Mouse (Mus musculus) heart, embryonic 13.5 days (tissue): ENCODE results near the gene Insl3. TPM values are rescaled to one million over a fixed set of nuclear protein-coding genes. Genes with fewer than 3 reads are reported as not detected.

Experiments
- ATAC-seq: fragments of 200-750 bp; cut with Nextera tagmentation; 2 replicates; pipeline ENCODE4 v1.8.0; 2017; ENCODE audit warnings: moderate TSS enrichment; ENCODE audit not compliant: insufficient number of reproducible peaks, low FRiP score, low TSS enrichment; ENCODE audit errors: extremely low read depth
- H3K27ac ChIP-seq: fragments of 300-500 bp; sonication (generic); replicated peaks from 2 replicates; pipeline ENCODE4 v1.5.1; 2015; ENCODE audit warnings: moderate library complexity, mild to moderate bottlenecking, inconsistent platforms
- H3K27me3 ChIP-seq: fragments of 300-500 bp; sonication (generic); replicated peaks from 2 replicates; pipeline ENCODE4 v1.6.1; 2015; ENCODE audit warnings: mild to moderate bottlenecking, inconsistent platforms
- H3K36me3 ChIP-seq: fragments of 300-500 bp; sonication (generic); 2 replicates; pipeline ENCODE4 v1.6.1; 2015; ENCODE audit warnings: mild to moderate bottlenecking, inconsistent platforms
- H3K4me1 ChIP-seq: fragments of 300-500 bp; sonication (generic); 2 replicates; pipeline ENCODE4 v1.6.1; 2015; ENCODE audit warnings: inconsistent platforms
- H3K4me2 ChIP-seq: fragments of 300-500 bp; sonication (generic); 2 replicates; pipeline ENCODE4 v1.6.1; 2015; ENCODE audit warnings: inconsistent platforms, mild to moderate bottlenecking, moderate library complexity
- H3K4me3 ChIP-seq: fragments of 300-500 bp; sonication (generic); 2 replicates; pipeline ENCODE4 v1.5.1; 2015; ENCODE audit warnings: moderate library complexity, mild to moderate bottlenecking, inconsistent platforms
- H3K9ac ChIP-seq: fragments of 300-500 bp; sonication (generic); 2 replicates; pipeline ENCODE4 v1.6.1; 2015; ENCODE audit warnings: inconsistent platforms, mild to moderate bottlenecking, moderate library complexity
- H3K9me3 ChIP-seq: fragments of 300-500 bp; sonication (generic); 2 replicates; pipeline ENCODE4 v1.6.1; 2016; ENCODE audit warnings: inconsistent platforms
- WGBS: fragments of 180-500 bp; shearing (Covaris S2); methylation state at CpG from one replicate; pipeline ENCODE4 v1.1.7; 2015; ENCODE audit warnings: mixed read lengths; 5-methylcytosine and 5-hydroxymethylcytosine counted together
- polyA plus RNA-seq: library from polyadenylated mRNA; unstranded; fragments of >200 nt; fragmentation: Nextera tagmentation; extraction: Ambion mirVana; gene quantifications from 2 replicates; pipeline ENCODE4 v1.2.1, GENCODE M21; 2015

The Insl3 gene
- polyA plus RNA-seq, 1 experiment from 2014 or later = 1.5 TPM

DNA sequence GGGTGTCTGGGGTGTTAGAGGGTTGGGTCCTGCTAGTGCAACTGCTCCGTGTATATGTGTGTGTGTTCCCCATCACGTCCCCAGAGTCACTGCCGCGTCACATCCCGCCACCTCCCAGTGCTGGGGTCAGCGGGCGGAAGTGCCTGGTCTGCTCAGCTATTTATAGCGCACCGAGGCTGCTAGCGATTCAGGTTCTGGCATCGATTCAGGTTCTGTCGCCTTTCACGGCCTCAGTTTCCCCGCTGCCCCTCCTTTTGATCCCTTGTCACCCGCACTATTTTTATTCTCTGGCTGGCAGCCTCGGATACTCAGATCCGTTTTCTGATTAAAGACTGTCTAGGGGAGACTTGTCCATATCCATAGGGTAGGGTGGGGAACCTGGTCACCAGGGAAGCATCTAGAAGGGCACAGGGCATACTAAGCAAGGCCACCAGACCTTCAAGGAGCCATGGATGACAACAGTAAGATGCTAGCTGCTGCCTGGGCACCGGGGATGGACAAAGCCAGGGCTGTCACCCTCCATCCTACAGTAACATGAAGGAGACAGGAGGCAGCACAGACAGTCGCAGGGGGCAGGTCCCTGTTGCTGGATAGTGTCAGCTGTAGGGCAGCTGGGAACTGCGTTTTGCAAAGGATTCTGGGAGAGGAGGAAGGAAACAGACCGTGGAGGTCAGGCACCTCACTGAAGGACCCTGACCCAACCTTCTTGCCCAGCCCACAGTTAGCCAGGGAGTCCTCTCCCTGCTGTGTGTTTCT is 20.6 kb upstream of the Insl3 start:
- H3K4me1 ChIP-seq = peaks cover 68% of the 10 kb centered on the region
- H3K4me3 ChIP-seq = peak overlapping the region; percentile 33
- WGBS = under 1% methylated on average over 21 of the region's 21 CpGs
- H3K36me3 ChIP-seq = no peaks in the 10 kb centered on the region
- peak; percentile 29; the same call in 1 of the 2 replicates for ATAC-seq
- peak overlapping the region; percentile 85 for H3K27ac ChIP-seq
- H3K9ac ChIP-seq = peak overlapping the region; percentile 73
- H3K4me2 ChIP-seq = peak overlapping the region; percentile 68
- H3K9me3 ChIP-seq = no peaks in the 10 kb centered on the region
- peaks cover 29% of the 10 kb centered on the region for H3K27me3 ChIP-seq

DNA sequence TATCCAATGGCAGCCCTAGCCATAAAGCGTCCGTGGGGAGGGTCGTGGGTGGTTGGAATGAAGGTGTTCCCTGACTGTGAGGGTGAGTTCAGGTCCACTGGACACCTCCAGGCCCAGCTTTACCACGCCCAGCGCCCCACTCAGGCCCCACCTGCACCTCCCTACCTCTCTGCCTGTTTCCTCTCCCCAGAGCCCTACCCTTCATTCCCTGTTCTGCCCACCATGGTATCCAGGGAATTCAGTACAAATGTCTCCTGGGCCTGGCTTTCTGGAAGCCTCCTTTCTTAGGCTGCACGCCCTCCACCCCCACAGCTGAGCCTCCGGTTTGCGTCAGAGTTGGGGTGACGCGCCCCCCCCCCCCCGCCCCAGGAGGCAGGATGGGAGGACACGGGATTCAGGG is 18.8 kb upstream of the Insl3 start:
- peak overlapping the region; percentile 69 for H3K9ac ChIP-seq
- H3K4me1 ChIP-seq = peaks cover 65% of the 10 kb centered on the region
- H3K4me2 ChIP-seq = peak overlapping the region; percentile 82
- H3K36me3 ChIP-seq = no peaks in the 10 kb centered on the region
- H3K9me3 ChIP-seq = no peaks in the 10 kb centered on the region
- no peak for ATAC-seq
- no peak overlapping the region for H3K27ac ChIP-seq
- H3K27me3 ChIP-seq = peaks cover 12% of the 10 kb centered on the region
- H3K4me3 ChIP-seq = peak overlapping the region; percentile 53
- WGBS = 23% methylated on average over 9 of the region's 12 CpGs

DNA sequence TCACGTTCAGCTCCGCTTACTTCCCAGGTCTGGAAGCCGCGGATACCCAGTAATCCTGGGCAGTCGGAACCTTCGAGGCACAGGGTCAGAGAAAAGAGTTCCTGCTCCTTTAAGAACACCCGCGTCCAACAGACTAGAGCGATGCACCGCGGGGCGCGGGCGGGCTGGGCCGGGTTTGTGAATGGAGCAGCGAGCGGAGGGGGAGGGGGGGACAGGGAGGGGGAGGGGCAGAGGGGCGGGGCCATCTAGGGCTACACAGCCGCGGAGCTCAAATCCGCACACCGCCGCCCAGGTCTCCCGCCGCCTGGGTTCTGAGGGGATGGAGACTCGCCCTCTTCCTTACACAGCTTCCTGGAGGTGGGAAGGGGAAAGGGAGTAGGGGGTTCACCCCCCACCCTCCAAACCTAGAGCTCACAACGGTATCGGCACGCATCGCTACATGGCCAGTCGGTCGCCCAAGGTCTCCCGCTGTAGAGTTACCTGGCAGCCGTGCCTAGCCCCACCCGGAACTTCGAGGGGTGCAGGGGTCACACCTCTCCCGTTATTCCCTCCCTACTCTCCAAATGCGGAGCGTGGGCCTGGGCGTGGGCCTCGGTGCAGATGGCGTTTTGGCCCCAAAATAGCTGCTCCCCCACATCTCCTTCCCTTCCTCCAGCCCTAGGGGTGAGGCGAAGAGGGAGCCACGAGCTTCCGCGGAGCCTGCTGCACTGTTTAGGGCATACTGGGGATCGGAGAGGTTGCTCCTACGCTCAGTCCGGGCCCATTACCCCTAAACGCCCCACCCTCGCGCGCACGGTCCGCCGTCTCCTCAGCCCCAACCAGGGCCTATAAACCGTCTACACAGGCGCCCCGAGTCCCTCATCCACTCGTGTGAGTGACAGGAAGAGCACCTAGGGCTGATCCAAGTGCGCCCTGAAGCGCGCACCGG is 18.1 kb upstream of the Insl3 start:
- Histone ChIP-seq H3K4me1 (peaks cover 61% of the 10 kb centered on the region), H3K36me3 (no peaks in the 10 kb centered on the region), H3K9me3 (no peaks in the 10 kb centered on the region), H3K4me3 (peak overlapping the region; percentile 53), H3K27me3 (peaks cover 12% of the 10 kb centered on the region), H3K27ac (no peak overlapping the region), H3K9ac (peak overlapping the region; percentile 69), H3K4me2 (peak overlapping the region; percentile 82)
- 1% methylated on average over 54 of the region's 64 CpGs for whole genome bisulfite sequencing
- ATAC-seq = peak; percentile 19; the same call in 1 of the 2 replicates

DNA sequence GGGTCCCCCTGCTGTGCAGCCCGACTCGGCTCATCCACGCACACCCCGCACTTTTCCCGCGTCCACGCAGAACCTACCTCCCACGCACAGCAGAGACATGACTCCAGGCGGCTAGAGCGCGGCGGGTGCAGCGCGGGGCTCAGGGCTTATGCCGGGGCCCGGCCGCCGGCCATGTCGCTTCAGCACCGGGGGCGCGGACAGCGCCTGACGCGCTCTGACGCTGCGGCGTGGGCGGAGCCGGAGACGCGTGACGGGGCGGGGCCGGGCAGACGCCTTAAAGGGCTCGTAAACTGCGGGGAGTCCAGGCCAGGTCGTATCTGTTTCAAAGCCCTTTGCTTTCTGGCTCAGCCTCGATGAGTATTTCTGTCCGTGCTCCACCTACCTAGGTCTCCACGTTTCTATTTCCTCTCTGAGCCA is 17.5 kb upstream of the Insl3 start, which contains the start of gene Unc13a:
Gene Unc13a (minus strand): TSS at position 209 of the 417 bp plus-strand sequence.
- peak within 1 kb of the TSS; percentile 53 for H3K4me3 ChIP-seq
- H3K36me3 ChIP-seq = no peaks in the 10 kb centered on the region
- H3K27ac ChIP-seq = no peak within 1 kb of the TSS; the same call in 1 of the 2 replicates
- peak within 1 kb of the TSS; percentile 73 for H3K9ac ChIP-seq
- peaks cover 8% of the 10 kb centered on the region for H3K27me3 ChIP-seq
- ATAC-seq = no peak; the same call in 1 of the 2 replicates
- peaks cover 58% of the 10 kb centered on the region for H3K4me1 ChIP-seq
- H3K4me2 ChIP-seq = peak within 1 kb of the TSS; percentile 82
- under 1% methylated on average over 42 of the region's 42 CpGs for WGBS
- no peaks in the 10 kb centered on the region for H3K9me3 ChIP-seq

DNA sequence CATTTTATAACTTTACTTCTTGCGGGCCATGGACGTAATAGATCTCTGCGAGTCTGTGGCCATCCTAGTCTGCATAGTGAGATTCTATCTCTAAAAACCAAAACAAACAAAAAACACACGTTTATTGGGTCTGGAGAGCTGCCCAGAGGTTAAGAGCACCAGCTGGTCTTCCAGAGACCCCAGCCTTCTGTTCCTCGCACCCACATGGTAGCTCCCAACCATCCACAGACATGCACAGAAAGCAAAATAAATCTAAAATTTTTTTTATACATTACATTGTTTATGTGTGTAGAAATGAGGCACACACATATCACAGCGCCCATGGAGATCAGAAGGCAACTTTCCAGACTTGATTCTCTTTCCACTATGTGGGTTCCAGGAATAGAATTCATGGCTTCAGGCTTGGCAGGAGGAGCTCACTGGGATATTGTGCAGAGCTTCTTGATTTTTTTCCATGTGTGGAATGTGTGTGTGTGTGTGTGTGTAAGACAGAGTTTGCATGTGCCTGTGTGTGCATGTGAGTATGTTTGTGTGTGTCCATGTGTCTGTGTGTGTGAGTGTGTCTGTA is 16.8 kb upstream of the Insl3 start:
- peaks cover 56% of the 10 kb centered on the region for H3K4me1 ChIP-seq
- peaks cover 5% of the 10 kb centered on the region for H3K27me3 ChIP-seq
- 61% methylated on average over 6 of the region's 6 CpGs for WGBS
- H3K4me3 ChIP-seq = peak overlapping the region; percentile 53
- no peaks in the 10 kb centered on the region for H3K36me3 ChIP-seq
- ATAC-seq = no peak
- H3K4me2 ChIP-seq = peak overlapping the region; percentile 82
- H3K27ac ChIP-seq = no peak overlapping the region
- no peaks in the 10 kb centered on the region for H3K9me3 ChIP-seq
- peak overlapping the region; percentile 73 for H3K9ac ChIP-seq

DNA sequence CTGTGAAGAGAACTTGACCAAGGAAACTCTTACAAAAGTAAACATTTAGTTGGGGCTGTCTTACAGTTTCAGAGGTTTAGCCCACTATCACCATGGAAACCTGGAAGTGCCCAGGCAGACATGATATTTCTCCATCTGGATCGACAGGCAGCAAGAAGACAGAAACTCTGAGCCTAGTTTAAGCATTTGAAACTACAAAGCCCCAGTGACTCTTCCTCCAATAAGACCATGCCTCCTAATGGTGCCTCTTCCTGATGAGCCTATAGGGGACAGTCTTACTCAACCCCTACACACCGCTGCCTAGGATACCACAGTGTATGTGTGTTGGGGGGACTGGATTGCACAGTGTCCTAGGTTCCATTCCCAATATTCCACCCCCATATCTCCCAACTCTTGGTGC is 14.9 kb upstream of the Insl3 start:
- Histone ChIP-seq H3K4me2 (no peak overlapping the region), H3K4me1 (peaks cover 45% of the 10 kb centered on the region), H3K27ac (no peak overlapping the region), H3K4me3 (no peak overlapping the region), H3K36me3 (no peaks in the 10 kb centered on the region), H3K9ac (no peak overlapping the region), H3K9me3 (no peaks in the 10 kb centered on the region), H3K27me3 (peaks cover 24% of the 10 kb centered on the region)
- no peak for ATAC-seq
- 61% methylated on average over 2 of the region's 2 CpGs for WGBS

DNA sequence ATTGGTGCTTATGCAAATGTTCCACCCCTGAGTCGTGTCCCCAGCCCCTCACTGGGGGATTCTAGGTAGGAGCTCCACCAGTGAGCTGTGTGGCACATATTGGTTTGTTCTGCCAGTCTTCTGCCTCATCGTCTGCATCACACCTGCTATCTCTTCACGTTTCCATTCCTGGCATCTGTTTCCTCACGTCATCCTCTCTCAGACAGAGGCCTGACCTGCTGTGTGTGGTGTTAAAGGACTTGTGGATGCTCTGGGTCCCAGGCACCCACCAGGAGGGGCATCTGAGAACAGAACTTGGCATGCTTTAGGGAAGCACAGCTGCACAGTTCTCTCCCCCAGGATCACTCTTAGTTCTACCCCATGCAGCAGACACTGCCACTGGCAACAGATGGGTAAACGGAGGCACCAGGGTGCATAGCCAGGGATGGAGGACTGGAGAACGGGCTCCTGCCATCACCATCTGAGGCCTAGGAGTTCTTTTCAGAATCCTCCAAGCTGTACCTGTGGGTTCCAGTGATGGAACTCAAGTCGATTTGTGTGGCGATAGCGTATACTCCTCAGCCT is 13.5 kb upstream of the Insl3 start:
- Histone ChIP-seq H3K36me3 (0 out of 2 replicates have a peak, but pooled peaks cover under 1% of the 10 kb centered on the region), H3K27ac (no peak overlapping the region), H3K4me2 (peak overlapping the region; percentile 87), H3K4me3 (peak overlapping the region; percentile 86), H3K4me1 (peaks cover 49% of the 10 kb centered on the region), H3K27me3 (peaks cover 33% of the 10 kb centered on the region), H3K9ac (peak overlapping the region; percentile 93), H3K9me3 (no peaks in the 10 kb centered on the region)
- WGBS = 34% methylated on average over 9 of the region's 9 CpGs
- no peak for ATAC-seq

DNA sequence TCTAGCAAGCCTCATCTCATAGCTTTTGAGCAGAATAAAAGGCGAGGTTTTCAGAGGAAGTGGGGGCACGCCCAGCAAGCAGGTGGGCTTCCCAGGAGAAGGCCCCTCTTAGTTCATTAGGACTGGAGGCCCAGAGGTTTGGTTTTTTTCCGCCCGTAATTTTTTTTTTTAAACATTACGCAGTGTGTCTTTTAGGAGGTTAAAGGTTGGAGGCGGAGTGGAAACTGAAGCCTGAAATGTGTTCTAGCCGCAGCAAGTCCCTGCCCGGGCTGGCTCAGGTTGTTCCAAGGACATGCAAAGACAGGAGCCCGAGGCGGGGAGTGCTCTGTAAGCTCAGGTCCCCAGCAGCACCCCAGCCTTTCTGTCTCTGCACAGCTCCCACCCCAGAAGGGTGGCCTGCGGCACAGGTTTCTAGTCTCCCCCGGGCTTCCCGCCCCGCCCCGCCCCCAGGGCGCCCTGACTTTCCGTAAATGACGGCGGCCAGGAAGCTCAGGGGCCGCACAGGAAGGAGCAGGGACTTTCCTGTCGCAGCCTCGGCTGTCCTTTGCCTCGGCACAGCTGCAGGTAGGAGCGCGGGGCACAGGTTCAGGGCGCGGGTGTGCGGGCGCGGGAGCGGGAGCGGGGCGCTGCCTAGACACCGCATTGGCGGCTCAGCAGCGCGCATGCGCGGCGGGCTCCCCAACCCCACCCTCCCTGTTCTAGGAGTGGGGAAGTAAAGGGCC is 12.8 kb upstream of the Insl3 start, which contains the start of gene Jak3:
Gene Jak3 (plus strand): TSS at position 277 of the 722 bp plus-strand sequence.
- Histone ChIP-seq H3K4me2 (peak within 1 kb of the TSS; percentile 87), H3K4me3 (peak within 1 kb of the TSS; percentile 86), H3K36me3 (peaks cover 5% of the 10 kb centered on the region; the same call in 1 of the 2 replicates), H3K27me3 (peaks cover 39% of the 10 kb centered on the region), H3K9me3 (no peaks in the 10 kb centered on the region), H3K27ac (peak within 1 kb of the TSS; percentile 76), H3K4me1 (peaks cover 46% of the 10 kb centered on the region), H3K9ac (peak within 1 kb of the TSS; percentile 93)
- peak; percentile 32; the same call in 1 of the 2 replicates for ATAC-seq
- WGBS = 3% methylated on average over 40 of the region's 40 CpGs

DNA sequence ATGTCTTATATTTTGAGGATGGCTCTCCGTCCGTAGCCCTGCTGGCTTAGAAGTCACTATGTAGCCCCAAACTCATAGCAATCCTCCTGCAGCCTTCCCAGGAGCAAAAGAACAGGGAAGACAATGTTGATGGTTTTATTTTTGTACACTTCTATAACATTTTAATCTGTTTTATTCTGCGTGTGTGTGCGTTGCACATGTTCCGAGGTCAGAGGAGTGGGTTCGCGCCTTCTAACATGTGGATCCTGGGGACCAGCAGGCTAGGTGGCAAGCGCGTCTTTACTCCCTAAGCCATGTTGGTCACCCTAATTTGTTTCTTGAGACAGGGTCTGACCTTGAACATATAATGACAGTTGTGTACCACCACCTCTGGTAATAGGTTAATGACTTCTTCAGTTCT is 12.2 kb upstream of the Insl3 start:
- peak overlapping the region; percentile 86 for H3K4me3 ChIP-seq
- peak overlapping the region; percentile 93 for H3K9ac ChIP-seq
- no peaks in the 10 kb centered on the region for H3K9me3 ChIP-seq
- no peak for ATAC-seq
- H3K27ac ChIP-seq = peak overlapping the region; percentile 76
- H3K4me2 ChIP-seq = peak overlapping the region; percentile 87
- H3K27me3 ChIP-seq = peaks cover 46% of the 10 kb centered on the region
- H3K36me3 ChIP-seq = peaks cover 5% of the 10 kb centered on the region; the same call in 1 of the 2 replicates
- H3K4me1 ChIP-seq = peaks cover 45% of the 10 kb centered on the region
- WGBS = 54% methylated on average over 9 of the region's 9 CpGs

DNA sequence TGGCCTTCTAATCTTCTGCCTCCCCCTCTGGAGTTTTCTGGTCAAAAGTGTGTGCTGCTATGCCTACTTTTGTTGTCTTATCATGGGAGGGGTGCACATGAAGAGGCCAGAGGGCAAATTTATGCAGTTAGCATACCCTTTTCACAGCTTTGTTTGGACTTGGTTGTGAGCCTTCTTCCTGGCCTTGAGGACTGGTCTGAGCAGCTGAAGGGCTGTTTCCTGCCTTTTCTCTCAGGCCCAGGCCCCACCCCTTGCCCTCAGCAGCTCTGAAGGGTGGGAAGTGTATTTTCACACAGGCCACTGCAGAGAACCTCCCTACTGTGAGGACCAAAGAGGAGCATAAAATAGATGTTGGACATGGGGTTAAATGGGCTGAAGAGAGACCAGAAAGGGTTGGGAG is 11.5 kb upstream of the Insl3 start:
- 0 out of 2 replicates have a peak overlapping the region, but pooled peaks have one; percentile 62 for H3K9ac ChIP-seq
- no peak for ATAC-seq
- H3K4me2 ChIP-seq = peak overlapping the region; percentile 87
- H3K27me3 ChIP-seq = peaks cover 53% of the 10 kb centered on the region
- peak overlapping the region; percentile 48 for H3K27ac ChIP-seq
- peaks cover 38% of the 10 kb centered on the region for H3K4me1 ChIP-seq
- peaks cover 5% of the 10 kb centered on the region; the same call in 1 of the 2 replicates for H3K36me3 ChIP-seq
- H3K9me3 ChIP-seq = no peaks in the 10 kb centered on the region
- H3K4me3 ChIP-seq = 0 out of 2 replicates have a peak overlapping the region, but pooled peaks have one; percentile 86
